Mouse (Mus musculus) megakaryocyte-erythroid progenitor cell, adult 5 weeks (primary cell): Measurements from ENCODE around the gene Gm14781. TPM values are rescaled to one million over a fixed set of nuclear protein-coding genes. Genes with fewer than 3 reads are reported as not detected.

Experiments used
- polyA plus RNA-seq: library from polyadenylated mRNA; stranded (reverse); fragments of >175 nt; gene quantifications from 2 replicates; pipeline ENCODE4 v1.2.3, GENCODE M21; 2012

The Gm14781 gene
- polyA plus RNA-seq: not detected in 2 replicates

DNA sequence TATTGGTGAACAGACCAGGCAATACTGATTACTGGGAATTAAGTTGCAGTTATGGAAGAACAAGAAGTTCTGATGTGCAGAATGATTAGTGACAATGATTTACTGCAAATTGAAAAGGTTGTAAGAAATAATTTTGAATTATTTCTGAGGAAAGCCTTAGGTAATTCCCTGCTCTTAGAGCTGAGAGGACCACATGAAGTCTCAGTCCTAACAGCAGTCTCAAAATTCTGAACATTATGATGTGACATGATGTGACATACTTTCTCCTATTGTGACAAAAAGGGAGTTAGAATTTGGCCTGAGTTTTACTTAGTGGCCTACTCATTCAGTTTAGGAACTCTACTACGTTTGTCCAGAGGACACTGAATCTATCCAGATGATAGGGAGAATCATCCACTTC is at the start of gene Gm14781:
Gene Gm14781, plus strand, starts transcription at position 301 of the 400 bp plus-strand sequence.

Other genes starting within 250 kb of the Gm14781 start
- not detected in 2 replicates for gene Gm5072, start 239.7 kb upstream of the Gm14781 start, polyA plus RNA-seq
- gene Gm8914, start 152.1 kb upstream of the Gm14781 start, polyA plus RNA-seq: not detected in 2 replicates
- gene 1700084M14Rik, start 56.3 kb upstream of the Gm14781 start, polyA plus RNA-seq: not detected in 2 replicates
- not detected in 2 replicates for gene Mageb5, start 150.8 kb downstream of the Gm14781 start, polyA plus RNA-seq